Mouse (Mus musculus) hindbrain, postnatal 0 days (tissue): ENCODE results near the gene Ift81. TPM values are rescaled to one million over a fixed set of nuclear protein-coding genes. Genes with fewer than 3 reads are reported as not detected.

Source experiments
- ATAC-seq: fragments of 200-750 bp; cut with Nextera tagmentation; 2 replicates; pipeline ENCODE4 v1.8.0; 2017; ENCODE audit warnings: mild to moderate bottlenecking, moderate TSS enrichment, moderate library complexity
- DNase-seq: peaks from one replicate; pipeline ENCODE4 v3.0.0-alpha.2; 2015; ENCODE audit warnings: low spot score
- H3K27ac ChIP-seq: fragments of 300-500 bp; sonication (generic); 2 replicates; pipeline ENCODE4 v1.5.1; 2014; ENCODE audit warnings: mild to moderate bottlenecking
- H3K27me3 ChIP-seq: fragments of 300-500 bp; sonication (generic); 2 replicates; pipeline ENCODE4 v1.6.1; 2014; ENCODE audit warnings: low read length, mixed read lengths; ENCODE audit not compliant: insufficient read depth
- H3K36me3 ChIP-seq: fragments of 300-500 bp; sonication (generic); 2 replicates; pipeline ENCODE4 v1.6.1; 2014; ENCODE audit warnings: low read length, mixed read lengths; ENCODE audit not compliant: insufficient read depth
- H3K4me1 ChIP-seq: fragments of 300-500 bp; sonication (generic); 2 replicates; pipeline ENCODE4 v1.6.1; 2014; ENCODE audit warnings: antibody characterized with exemption, low read length, mixed read lengths; ENCODE audit not compliant: insufficient read depth
- H3K4me2 ChIP-seq: fragments of 300-500 bp; sonication (generic); 2 replicates; pipeline ENCODE4 v1.6.1; 2014; ENCODE audit warnings: low read depth, mild to moderate bottlenecking, low read length, moderate library complexity, mixed read lengths
- H3K4me3 ChIP-seq: fragments of 300-500 bp; sonication (generic); 2 replicates; pipeline ENCODE4 v1.5.1; 2014; ENCODE audit warnings: low read length
- H3K9ac ChIP-seq: fragments of 300-500 bp; sonication (generic); replicated peaks from 2 replicates; pipeline ENCODE4 v1.6.1; 2014; ENCODE audit warnings: mild to moderate bottlenecking, low read length, moderate library complexity, mixed read lengths
- H3K9me3 ChIP-seq: fragments of 300-500 bp; sonication (generic); 2 replicates; pipeline ENCODE4 v1.6.1; 2016; ENCODE audit warnings: low read length, mixed read lengths
- CTCF ChIP-seq: IDR thresholded peaks from 2 replicates; pipeline ENCODE4 v1.5.1; 2016; ENCODE audit warnings: antibody characterized with exemption, control low read depth, low read depth
- WGBS: fragments of 180-500 bp; shearing (Covaris S2); extraction: QIAGEN DNeasy Blood & Tissue Kit; methylation state at CpG from one replicate; pipeline ENCODE4 v1.1.7; 2014; 5-methylcytosine and 5-hydroxymethylcytosine counted together
- polyA plus RNA-seq: library from polyadenylated mRNA; unstranded; fragments of >200 nt; fragmentation: Nextera tagmentation; extraction: Ambion mirVana; gene quantifications from 2 replicates; pipeline ENCODE4 v1.2.1, GENCODE M21; 2015
- total RNA-seq: library from RNA; depleted of rRNA; stranded (reverse); fragments of >200 nt; gene quantifications from 2 replicates; pipeline ENCODE4 v1.2.3, GENCODE M21; 2014

The Ift81 gene
- total and polyA plus RNA-seq, 2 experiments from 2014 or later: 21.3 to 66.5 TPM

GRCm38 (mm10) chr5:122619686-122620296, 5.5 kb upstream of the Ift81 start:
- Histone ChIP-seq H3K27me3 (no peaks in the 10 kb centered on the region), H3K27ac (no peak overlapping the region), H3K36me3 (no peaks in the 10 kb centered on the region), H3K4me3 (no peak overlapping the region), H3K9me3 (no peaks in the 10 kb centered on the region), H3K4me2 (no peak overlapping the region), H3K9ac (no peak overlapping the region), H3K4me1 (no peaks in the 10 kb centered on the region)
- ATAC-seq (no peak), DNase-seq (no peak)
- WGBS: 81% methylated on average over 9 of the region's 9 CpGs
- no peak for TF ChIP-seq CTCF

DNA sequence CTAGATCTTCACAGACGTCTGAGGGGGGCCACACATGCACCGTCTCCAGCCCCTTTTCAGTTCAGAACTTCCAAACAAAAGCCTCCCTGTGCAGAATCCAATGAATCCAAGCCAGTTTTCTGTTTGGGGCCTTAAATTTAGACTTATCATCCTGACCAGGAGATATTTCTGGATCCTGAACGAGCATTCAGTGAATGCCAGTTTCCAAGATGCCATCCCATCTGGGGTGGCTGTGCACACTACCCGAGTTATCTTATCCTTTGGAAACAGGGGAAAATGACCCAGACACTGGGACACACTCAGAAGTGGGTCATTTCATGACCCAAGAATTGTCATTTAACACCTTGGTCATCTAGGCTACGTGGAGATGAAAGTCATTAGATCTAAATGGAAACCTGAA, 3.4 kb upstream of the Ift81 start:
- Histone ChIP-seq H3K27me3 (no peaks in the 10 kb centered on the region), H3K4me3 (no peak overlapping the region), H3K36me3 (no peaks in the 10 kb centered on the region), H3K27ac (no peak overlapping the region), H3K9me3 (no peaks in the 10 kb centered on the region), H3K9ac (no peak overlapping the region), H3K4me1 (peaks cover 5% of the 10 kb centered on the region; the same call in 1 of the 2 replicates), H3K4me2 (no peak overlapping the region)
- WGBS: 78% methylated on average over 5 of the region's 5 CpGs
- no peak for DNase-seq
- ATAC-seq: no peak
- no peak for TF ChIP-seq CTCF

DNA sequence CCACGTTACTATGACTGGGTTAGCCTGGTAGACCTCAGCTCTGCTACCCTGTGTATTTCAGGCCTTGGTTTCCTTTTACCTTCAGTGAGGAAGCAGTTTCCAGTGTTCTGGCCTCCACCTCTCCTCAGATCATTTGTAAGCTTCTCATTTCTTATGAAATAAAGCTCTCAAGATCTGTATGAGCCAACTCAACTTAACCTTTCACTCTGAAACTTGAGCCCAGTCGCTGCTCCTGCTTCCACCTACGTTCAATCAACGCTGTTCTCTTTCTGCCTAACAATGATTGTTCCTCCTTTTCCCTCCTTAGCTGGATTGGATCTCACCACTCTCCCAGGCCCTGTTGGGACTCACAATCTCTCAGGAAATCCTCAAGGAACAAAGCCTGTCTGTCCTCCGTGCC, 2.7 kb downstream of the Ift81 start:
- Histone ChIP-seq H3K4me1 (peaks cover 5% of the 10 kb centered on the region; the same call in 1 of the 2 replicates), H3K27ac (peak overlapping the region; percentile 29; the same call in 1 of the 2 replicates), H3K36me3 (no peaks in the 10 kb centered on the region; the same call in none of the 2 replicates), H3K9ac (no peak overlapping the region), H3K27me3 (no peaks in the 10 kb centered on the region), H3K4me2 (no peak overlapping the region), H3K4me3 (no peak overlapping the region), H3K9me3 (no peaks in the 10 kb centered on the region)
- TF ChIP-seq CTCF: no peak
- DNase-seq (no peak), ATAC-seq (no peak)
- 67% methylated on average over 5 of the region's 5 CpGs for WGBS

GRCm38 (mm10) chr5:122604894-122605293, 9.4 kb downstream of the Ift81 start:
- no peak for DNase-seq
- Histone ChIP-seq H3K9me3 (no peaks in the 10 kb centered on the region), H3K27ac (no peak overlapping the region), H3K4me2 (no peak overlapping the region), H3K9ac (no peak overlapping the region), H3K4me1 (no peaks in the 10 kb centered on the region), H3K36me3 (peaks cover 20% of the 10 kb centered on the region), H3K4me3 (no peak overlapping the region), H3K27me3 (no peaks in the 10 kb centered on the region)
- TF ChIP-seq CTCF: no peak
- ATAC-seq: no peak
- WGBS: 54% methylated on average over 2 of the region's 2 CpGs

DNA sequence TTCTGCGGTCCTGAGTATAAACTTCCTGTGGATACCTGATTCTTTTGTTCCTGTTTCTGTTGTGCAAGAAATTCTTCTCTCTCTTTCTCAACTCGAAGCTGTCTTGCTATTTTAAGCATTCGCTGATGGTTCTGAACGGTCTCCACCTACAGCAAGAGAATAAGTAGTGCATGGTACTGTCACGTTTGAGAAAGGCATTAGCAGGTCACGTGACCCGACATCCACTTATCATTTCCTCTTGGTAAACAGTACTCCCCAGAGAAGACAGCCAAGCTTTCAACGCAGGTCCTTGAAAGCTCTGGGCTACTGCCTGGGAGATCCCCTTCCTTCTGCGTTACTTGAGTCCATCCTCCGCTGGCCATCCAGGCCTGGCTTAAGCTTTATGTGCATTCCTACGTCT, 12.1 kb downstream of the Ift81 start:
- no peaks in the 10 kb centered on the region for H3K9me3 ChIP-seq
- WGBS: 74% methylated on average over 11 of the region's 11 CpGs

GRCm38 (mm10) chr5:122595470-122595869, 18.8 kb downstream of the Ift81 start:
- ATAC-seq: no peak

More for the DNA sequence above, 12.1 kb downstream of the Ift81 start:
- no peak overlapping the region for H3K4me2 ChIP-seq
- H3K9ac ChIP-seq: no peak overlapping the region
- ATAC-seq (no peak), DNase-seq (no peak)
- H3K27me3 ChIP-seq: no peaks in the 10 kb centered on the region
- no peak for TF ChIP-seq CTCF
- no peaks in the 10 kb centered on the region for H3K4me1 ChIP-seq
- peak overlapping the region; percentile 41; the same call in 1 of the 2 replicates for H3K27ac ChIP-seq
- peaks cover 32% of the 10 kb centered on the region for H3K36me3 ChIP-seq
- H3K4me3 ChIP-seq: no peak overlapping the region

DNA sequence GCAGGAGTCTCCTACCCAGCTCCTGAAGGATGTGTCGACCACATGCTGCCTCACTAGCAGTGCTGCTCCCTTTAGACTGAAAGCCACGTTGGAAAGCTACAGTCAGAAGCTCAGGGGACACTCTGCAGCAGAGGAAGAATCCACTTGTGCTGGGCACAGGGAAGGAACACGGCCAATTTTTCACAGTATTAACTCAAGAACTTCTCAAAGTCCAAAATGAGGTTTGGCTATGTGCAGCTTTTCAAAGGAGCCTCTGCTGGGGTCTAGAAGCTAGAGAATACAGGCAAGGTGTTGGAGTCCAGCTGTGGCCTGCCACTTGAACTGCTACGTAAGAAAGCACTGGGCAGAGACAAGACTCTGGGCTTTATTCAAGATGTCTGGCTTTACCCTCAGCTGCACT, 24.4 kb downstream of the Ift81 start:
- no peak for TF ChIP-seq CTCF
- Histone ChIP-seq H3K27ac (no peak overlapping the region), H3K4me1 (no peaks in the 10 kb centered on the region), H3K9me3 (no peaks in the 10 kb centered on the region), H3K36me3 (peaks cover 24% of the 10 kb centered on the region), H3K4me3 (no peak overlapping the region), H3K4me2 (no peak overlapping the region), H3K9ac (no peak overlapping the region), H3K27me3 (no peaks in the 10 kb centered on the region)
- DNase-seq: no peak
- WGBS: 84% methylated on average over 4 of the region's 4 CpGs
- ATAC-seq: no peak

More at GRCm38 (mm10) chr5:122595470-122595869, 18.8 kb downstream of the Ift81 start:
- Histone ChIP-seq H3K36me3 (peaks cover 36% of the 10 kb centered on the region), H3K27ac (no peak overlapping the region), H3K4me1 (no peaks in the 10 kb centered on the region), H3K9me3 (no peaks in the 10 kb centered on the region), H3K9ac (no peak overlapping the region), H3K4me3 (no peak overlapping the region), H3K27me3 (no peaks in the 10 kb centered on the region), H3K4me2 (no peak overlapping the region)
- TF ChIP-seq CTCF: no peak
- DNase-seq: no peak
- 89% methylated on average over 4 of the region's 4 CpGs for WGBS
